Mouse (Mus musculus) granulocyte monocyte progenitor cell, adult 5-6 weeks (primary cell): ENCODE data around the gene Cnr1. TPM values are rescaled to one million over a fixed set of nuclear protein-coding genes. Genes with fewer than 3 reads are reported as not detected.

Experiments used
- ATAC-seq: replicated peaks from 2 replicates; pipeline ENCODE4 v1.8.0; 2016; ENCODE audit warnings: mild to moderate bottlenecking, moderate TSS enrichment, inconsistent platforms; ENCODE audit not compliant: poor library complexity, severe bottlenecking
- total RNA-seq, 2 experiments: library from RNA; stranded (forward) in 1 of 2; stranded (reverse) in 1 of 2; fragments of 200-712, 200-1000 nt in 1 of 2; fragments of >200 nt in 1 of 2; fragmentation: Nextera tagmentation in 1 of 2; gene quantifications; 2 replicates each; pipeline ENCODE4 v1.2.3; 2014 to 2017

Cnr1 gene
- total RNA-seq, 2 experiments from 2014 or later, result not detected

- ATAC-seq, result no peak
Measured at GRCm38 (mm10) chr4:33928450-33928849, 4.1 kb downstream of the Cnr1 start.

GRCm38 (mm10) chr4:33931347-33931746 is 7.0 kb downstream of the Cnr1 start:
- no peak for ATAC-seq

- no peak for ATAC-seq
Measured at GRCm38 (mm10) chr4:33941557-33941956, 17.2 kb downstream of the Cnr1 start.

GRCm38 (mm10) chr4:33943936-33944335 is 19.5 kb downstream of the Cnr1 start:
- no peak for ATAC-seq

- ATAC-seq, result no peak
Measured at GRCm38 (mm10) chr4:33945742-33946141, 21.3 kb downstream of the Cnr1 start.

- no peak for ATAC-seq
Measured at GRCm38 (mm10) chr4:33947584-33947983, 23.2 kb downstream of the Cnr1 start.

GRCm38 (mm10) chr4:33957398-33957797 is 33.0 kb downstream of the Cnr1 start:
- ATAC-seq, result no peak

- ATAC-seq, result no peak
Measured at GRCm38 (mm10) chr4:33958515-33958914, 34.1 kb downstream of the Cnr1 start.

GRCm38 (mm10) chr4:33959841-33960240 is 35.4 kb downstream of the Cnr1 start:
- ATAC-seq, result no peak

- no peak for ATAC-seq
Measured at GRCm38 (mm10) chr4:33970726-33971125, 46.3 kb downstream of the Cnr1 start.

- no peak for ATAC-seq
Measured at GRCm38 (mm10) chr4:33988466-33989089, 64.2 kb downstream of the Cnr1 start.

GRCm38 (mm10) chr4:33992687-33993086 is 68.3 kb downstream of the Cnr1 start:
- ATAC-seq, result no peak

GRCm38 (mm10) chr4:33996382-33996781 is 72.0 kb downstream of the Cnr1 start:
- ATAC-seq, result no peak

Other genes starting within 250 kb of the Cnr1 start
- gene Spaca1, start 125.6 kb downstream of the Cnr1 start, total RNA-seq (2014; fragmentation: Nextera tagmentation), result 0.83 and 1.7 TPM in 2 replicates
- not detected in 2 replicates for gene Spaca1, start 125.6 kb downstream of the Cnr1 start, total RNA-seq (2017)